Mouse (Mus musculus) intestine, postnatal 0 days (tissue): ENCODE measurements around the gene Ulk1. TPM values are rescaled to one million over a fixed set of nuclear protein-coding genes. Genes with fewer than 3 reads are reported as not detected.

Source experiments
- ATAC-seq: fragments of 200-750 bp; cut with Nextera tagmentation; 2 replicates; pipeline ENCODE4 v1.8.0; 2017; ENCODE audit warnings: mild to moderate bottlenecking, moderate TSS enrichment, moderate library complexity
- H3K27ac ChIP-seq: fragments of 300-500 bp; sonication (generic); 2 replicates; pipeline ENCODE4 v1.5.1; 2014; ENCODE audit warnings: mild to moderate bottlenecking, low read depth, low read length, moderate library complexity
- H3K27me3 ChIP-seq: fragments of 300-500 bp; sonication (generic); replicated peaks from 2 replicates; pipeline ENCODE4 v1.6.1; 2014; ENCODE audit warnings: low read length, mixed read lengths; ENCODE audit not compliant: control insufficient read depth, insufficient read depth
- H3K36me3 ChIP-seq: fragments of 300-500 bp; sonication (generic); 2 replicates; pipeline ENCODE4 v1.6.1; 2014; ENCODE audit warnings: mild to moderate bottlenecking, moderate library complexity; ENCODE audit not compliant: control insufficient read depth, insufficient read depth
- H3K4me1 ChIP-seq: fragments of 300-500 bp; sonication (generic); replicated peaks from 2 replicates; pipeline ENCODE4 v1.6.1; 2014; ENCODE audit warnings: antibody characterized with exemption, low read length, mixed read lengths; ENCODE audit not compliant: control insufficient read depth, insufficient read depth
- H3K4me2 ChIP-seq: fragments of 300-500 bp; sonication (generic); replicated peaks from 2 replicates; pipeline ENCODE4 v1.6.1; 2014; ENCODE audit warnings: low read depth, mild to moderate bottlenecking, moderate library complexity
- H3K4me3 ChIP-seq: fragments of 300-500 bp; sonication (generic); 2 replicates; pipeline ENCODE4 v1.5.1; 2014; ENCODE audit warnings: low read depth, low read length
- H3K9ac ChIP-seq: fragments of 300-500 bp; sonication (generic); 2 replicates; pipeline ENCODE4 v1.6.1; 2014; ENCODE audit warnings: mild to moderate bottlenecking, low read depth, low read length
- H3K9me3 ChIP-seq: fragments of 300-500 bp; sonication (generic); 2 replicates; pipeline ENCODE4 v1.6.1; 2016; ENCODE audit warnings: mixed run types; ENCODE audit not compliant: control insufficient read depth
- CTCF ChIP-seq: sonication (generic); IDR thresholded peaks from 2 replicates; pipeline ENCODE4 v1.5.1; 2016; ENCODE audit warnings: low read depth, mild to moderate bottlenecking, control low read depth, antibody characterized with exemption, moderate library complexity
- WGBS: fragments of 180-500 bp; shearing (Covaris S2); extraction: QIAGEN DNeasy Blood & Tissue Kit; methylation state at CpG from one replicate; pipeline ENCODE4 v1.1.7; 2014; 5-methylcytosine and 5-hydroxymethylcytosine counted together
- polyA plus RNA-seq: library from polyadenylated mRNA; unstranded; fragments of >200 nt; fragmentation: Nextera tagmentation; extraction: Ambion mirVana; gene quantifications from 2 replicates; pipeline ENCODE4 v1.2.1, GENCODE M21; 2015

Gene Ulk1
- polyA plus RNA-seq, 1 experiment from 2014 or later: 6.0 TPM

DNA sequence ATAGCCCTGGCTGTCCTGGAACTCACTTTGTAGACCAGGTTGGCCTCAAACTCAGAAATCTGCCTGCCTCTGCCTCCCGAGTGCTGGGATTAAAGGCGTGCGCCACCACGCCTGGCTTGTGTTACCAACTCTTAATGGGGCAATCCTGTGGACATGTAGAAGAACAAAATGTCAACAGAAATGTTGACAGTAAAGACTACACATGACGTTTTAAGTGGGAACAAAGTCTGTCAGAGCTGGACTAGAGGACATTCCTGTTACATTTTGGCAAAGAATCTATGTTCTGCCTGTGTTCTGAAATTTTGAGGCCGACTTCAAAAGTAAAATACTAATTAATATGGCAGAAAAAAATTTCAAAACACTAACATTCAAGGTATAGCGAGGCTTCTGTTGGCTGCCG, 46.0 kb downstream of the Ulk1 start:
- 85% methylated on average over 8 of the region's 8 CpGs for WGBS
- H3K4me1 ChIP-seq: no peaks in the 10 kb centered on the region; the same call in 1 of the 2 replicates
- H3K27ac ChIP-seq: no peak overlapping the region
- no peaks in the 10 kb centered on the region for H3K9me3 ChIP-seq
- no peak for TF ChIP-seq CTCF
- H3K36me3 ChIP-seq: no peaks in the 10 kb centered on the region
- H3K9ac ChIP-seq: no peak overlapping the region
- no peak overlapping the region for H3K4me3 ChIP-seq
- ATAC-seq: no peak
- no peaks in the 10 kb centered on the region for H3K27me3 ChIP-seq
- no peak overlapping the region for H3K4me2 ChIP-seq

DNA sequence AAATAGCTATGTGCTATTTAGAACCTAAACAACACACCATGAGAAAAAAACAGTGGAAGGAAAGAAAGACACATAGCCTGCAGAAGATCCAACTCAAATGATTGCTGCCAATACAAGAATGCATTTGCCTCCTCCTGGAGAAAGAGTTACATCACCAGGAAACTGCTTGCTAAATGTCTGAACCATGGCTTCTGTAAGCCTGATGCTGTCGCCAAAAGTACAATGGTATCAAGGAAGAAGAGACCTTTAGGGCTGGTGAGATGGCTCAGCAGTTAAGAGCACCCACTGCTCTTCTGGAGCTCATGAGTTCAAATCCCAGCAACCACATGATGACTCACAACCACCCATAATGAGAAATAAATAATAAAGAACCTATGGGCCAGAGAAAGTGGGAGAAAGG, 64.9 kb downstream of the Ulk1 start:
- no peak for TF ChIP-seq CTCF

DNA sequence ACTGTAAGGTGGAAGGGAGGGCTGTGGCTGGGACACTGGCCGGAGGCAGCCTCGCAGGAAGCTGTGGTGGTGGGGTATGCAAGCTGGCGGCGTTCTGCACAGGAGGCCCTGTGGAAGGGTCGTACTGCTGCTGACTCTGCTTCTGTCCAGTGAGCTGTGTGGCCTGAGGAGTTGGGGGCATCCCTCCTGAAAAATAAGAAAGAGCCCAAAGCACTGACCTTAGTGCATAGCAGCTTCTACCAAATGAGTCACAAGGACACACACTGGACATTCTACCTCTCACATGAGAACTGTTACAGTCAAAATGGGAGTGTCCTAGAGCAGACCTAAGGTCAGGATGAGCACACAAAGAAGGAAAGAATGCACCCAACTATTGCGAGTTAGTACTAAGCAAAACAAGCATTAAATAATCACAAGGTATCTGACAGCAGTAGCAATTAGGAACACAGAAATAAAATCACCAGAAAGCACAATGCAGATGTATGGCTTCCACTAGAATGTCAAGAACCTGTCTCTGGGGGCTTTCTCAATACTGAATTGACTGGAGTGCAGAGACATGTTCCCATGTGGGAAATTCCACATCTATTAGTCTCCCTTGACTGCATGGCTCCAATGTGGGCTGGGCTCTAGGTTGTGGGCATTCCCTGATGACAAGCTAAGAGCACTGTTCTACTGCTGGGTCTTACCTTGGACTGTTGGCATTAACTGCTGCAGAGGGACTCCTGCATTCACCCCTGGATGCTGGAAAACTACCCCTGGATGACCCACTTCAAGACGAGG, 70.2 kb downstream of the Ulk1 start:
- Histone ChIP-seq H3K27ac (no peak overlapping the region), H3K4me3 (no peak overlapping the region), H3K9ac (no peak overlapping the region), H3K36me3 (peaks cover 54% of the 10 kb centered on the region), H3K4me1 (no peaks in the 10 kb centered on the region), H3K9me3 (no peaks in the 10 kb centered on the region), H3K27me3 (no peaks in the 10 kb centered on the region), H3K4me2 (no peak overlapping the region)
- WGBS: 93% methylated on average over 7 of the region's 7 CpGs
- TF ChIP-seq CTCF: no peak
- ATAC-seq: no peak

More for the DNA sequence above, 64.9 kb downstream of the Ulk1 start:
- H3K9me3 ChIP-seq: no peaks in the 10 kb centered on the region
- no peak overlapping the region for H3K4me2 ChIP-seq
- ATAC-seq: no peak
- no peak overlapping the region for H3K4me3 ChIP-seq
- H3K36me3 ChIP-seq: peaks cover 10% of the 10 kb centered on the region
- H3K4me1 ChIP-seq: no peaks in the 10 kb centered on the region
- H3K9ac ChIP-seq: no peak overlapping the region
- no peak overlapping the region for H3K27ac ChIP-seq
- WGBS: 68% methylated on average over 1 of the region's 1 CpGs
- no peaks in the 10 kb centered on the region for H3K27me3 ChIP-seq

DNA sequence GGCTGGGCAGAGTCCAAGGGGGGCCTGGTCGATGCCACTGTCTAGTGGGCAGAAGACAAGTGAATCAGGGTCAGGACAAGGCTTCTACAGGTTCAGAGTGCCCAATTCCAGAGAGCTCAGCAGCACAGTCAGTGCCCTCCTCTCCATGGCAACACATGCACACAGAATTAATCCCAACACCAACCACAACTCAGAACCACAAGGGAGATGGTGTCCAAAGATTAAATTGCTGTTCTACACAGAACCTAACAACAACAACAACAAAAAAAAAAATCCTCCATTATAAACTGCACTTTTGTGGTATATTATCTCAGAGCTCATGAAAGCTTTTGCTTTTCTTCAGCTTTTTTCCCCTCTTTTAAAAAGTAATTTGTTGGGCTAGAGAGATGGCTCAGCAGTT, 74.3 kb downstream of the Ulk1 start:
- 80% methylated on average over 1 of the region's 1 CpGs for WGBS
- Histone ChIP-seq H3K27ac (no peak overlapping the region), H3K9me3 (no peaks in the 10 kb centered on the region), H3K4me2 (no peak overlapping the region), H3K36me3 (peaks cover 77% of the 10 kb centered on the region), H3K4me1 (no peaks in the 10 kb centered on the region), H3K27me3 (no peaks in the 10 kb centered on the region), H3K4me3 (no peak overlapping the region), H3K9ac (no peak overlapping the region)
- no peak for ATAC-seq
- no peak for TF ChIP-seq CTCF

Other genes starting within 250 kb of the Ulk1 start
- 15.8 and 17.2 TPM in 2 replicates for gene Noc4l, start 156.7 kb downstream of the Ulk1 start, polyA plus RNA-seq
- 4.9 and 6.9 TPM in 2 replicates for gene Ddx51, start 156.6 kb downstream of the Ulk1 start, polyA plus RNA-seq
- gene Ep400, start 39.4 kb downstream of the Ulk1 start, polyA plus RNA-seq: 11.0 and 13.1 TPM in 2 replicates
- gene Pus1, start 29.4 kb downstream of the Ulk1 start, polyA plus RNA-seq: 30.5 and 32.1 TPM in 2 replicates
- gene Hscb, start 29.7 kb upstream of the Ulk1 start, polyA plus RNA-seq: 50.0 and 52.2 TPM in 2 replicates
- 10.5 and 12.2 TPM in 2 replicates for gene Chek2, start 29.9 kb upstream of the Ulk1 start, polyA plus RNA-seq
- gene Ttc28, start 69.7 kb upstream of the Ulk1 start, polyA plus RNA-seq: 2.9 and 3.4 TPM in 2 replicates